ENCODE assay signal across 9 mouse cellular contexts in genomic region chr8:85023846-85024245, GRCm38 (mm10). TPM values are rescaled to one million over a fixed set of nuclear protein-coding genes. Genes with fewer than 3 reads are reported as not detected.
DNase-seq lines count a peak whose midpoint lies in the region; ATAC-seq and TF ChIP-seq lines count a peak whose summit lies in the region.
"Had no signal": no experiment of that assay in that cellular context is flagged by ENCODE, and none has a peak within 500 bp of the region (broad histone marks: within the 10 kb centered on the region; RNA-seq: fewer than 3 reads in every experiment).

No protein-coding gene starts in this region.

- H3K36me3 ChIP-seq in embryonic facial prominence, embryonic 15.5 days, result peaks cover 42% of the 10 kb centered on the region
- H3K36me3 ChIP-seq in intestine, postnatal 0 days (ENCODE audit: control insufficient read depth, insufficient read depth), result peaks cover 40% of the 10 kb centered on the region
- peaks cover 50% of the 10 kb centered on the region for H3K36me3 ChIP-seq in neural tube, embryonic 12.5 days

- no peak for TF ChIP-seq CTCF in layer of hippocampus, adult 2 months (conservative IDR thresholded peaks at IDR 0.05)
- no peak for TF ChIP-seq CTCF in intestine, postnatal 0 days (IDR thresholded peaks at IDR 0.05; ENCODE audit: low read depth)

- no peak for DNase-seq in layer of hippocampus, adult 2 months (ENCODE audit: low spot score in 2 of 2)
- no peak for DNase-seq in layer of hippocampus, adult 8-10 months (ENCODE audit: low spot score in 2 of 2)
- no peak for DNase-seq in layer of hippocampus, postnatal 14 days (ENCODE audit: low spot score in 2 of 2)
- DNase-seq in lung, postnatal 36 days, result no peak
- no peak for DNase-seq in embryo, embryonic 11 days
- DNase-seq: right cerebral cortex, postnatal 14 days had no signal

- H3K27me3 ChIP-seq in embryonic facial prominence, embryonic 15.5 days, result no peaks in the 10 kb centered on the region
- no peaks in the 10 kb centered on the region for H3K27me3 ChIP-seq in intestine, postnatal 0 days (replicated peaks; ENCODE audit: control insufficient read depth, insufficient read depth, low read length)
- H3K27me3 ChIP-seq in neural tube, embryonic 12.5 days (replicated peaks), result no peaks in the 10 kb centered on the region

- 91% methylated on average over 3 of the region's 3 CpGs for WGBS in embryonic facial prominence, embryonic 15.5 days
- WGBS in intestine, postnatal 0 days, result 94% methylated on average over 3 of the region's 3 CpGs
- WGBS in neural tube, embryonic 12.5 days, result 90% methylated on average over 3 of the region's 3 CpGs

- H3K27ac ChIP-seq in layer of hippocampus, adult 2 months, result no peak overlapping the region
- H3K27ac ChIP-seq in embryonic facial prominence, embryonic 15.5 days (replicated peaks), result no peak overlapping the region
- no peak overlapping the region for H3K27ac ChIP-seq in intestine, postnatal 0 days (ENCODE audit: low read depth, low read length)
- no peak overlapping the region for H3K27ac ChIP-seq in neural tube, embryonic 12.5 days

- H3K4me1 ChIP-seq in embryonic facial prominence, embryonic 15.5 days, result peaks cover 30% of the 10 kb centered on the region
- 0 out of 2 replicates have a peak, but pooled peaks cover 5% of the 10 kb centered on the region for H3K4me1 ChIP-seq in intestine, postnatal 0 days (replicated peaks; ENCODE audit: control insufficient read depth, insufficient read depth, low read length)
- peaks cover 34% of the 10 kb centered on the region for H3K4me1 ChIP-seq in neural tube, embryonic 12.5 days

- H3K4me3 ChIP-seq in layer of hippocampus, adult 2 months, result peak overlapping the region; percentile 98
- H3K4me3 ChIP-seq in embryonic facial prominence, embryonic 15.5 days (replicated peaks), result peak overlapping the region; percentile 98
- no peak overlapping the region; the same call in 1 of the 2 replicates for H3K4me3 ChIP-seq in intestine, postnatal 0 days (ENCODE audit: low read depth, low read length)
- 0 out of 2 replicates have a peak overlapping the region, but pooled peaks have one; percentile 76 for H3K4me3 ChIP-seq in neural tube, embryonic 12.5 days

- H3K9me3 ChIP-seq in embryonic facial prominence, embryonic 15.5 days (replicated peaks), result no peaks in the 10 kb centered on the region
- H3K9me3 ChIP-seq in intestine, postnatal 0 days (ENCODE audit: control insufficient read depth), result no peaks in the 10 kb centered on the region
- H3K9me3 ChIP-seq in neural tube, embryonic 12.5 days, result no peaks in the 10 kb centered on the region

- no peak for ATAC-seq in embryonic facial prominence, embryonic 15.5 days (ENCODE audit: insufficient number of reproducible peaks, low FRiP score, low TSS enrichment, low read depth)
- ATAC-seq in intestine, postnatal 0 days, result no peak
- no peak for ATAC-seq in neural tube, embryonic 12.5 days (ENCODE audit: low FRiP score, low read depth)

- H3K9ac ChIP-seq in embryonic facial prominence, embryonic 15.5 days, result no peak overlapping the region
- H3K9ac ChIP-seq in intestine, postnatal 0 days (ENCODE audit: low read depth, low read length), result no peak overlapping the region
- no peak overlapping the region for H3K9ac ChIP-seq in neural tube, embryonic 12.5 days

- peak overlapping the region; percentile 88; the same call in 1 of the 2 replicates for H3K4me2 ChIP-seq in embryonic facial prominence, embryonic 15.5 days (replicated peaks)
- H3K4me2 ChIP-seq in intestine, postnatal 0 days (replicated peaks; ENCODE audit: low read depth), result peak overlapping the region; percentile 91; the same call in 1 of the 2 replicates
- peak overlapping the region; percentile 98 for H3K4me2 ChIP-seq in neural tube, embryonic 12.5 days (replicated peaks)

RNA-seq across cellular contexts. Expression of gene Asna1, which starts 1.2 kb away (rescaled TPM):
- total RNA-seq in layer of hippocampus, adult 2 months (2021), result 100 to 1,000 TPM; 119 to 122 TPM
- 100 to 1,000 TPM; 118 to 124 (median 122) TPM for total RNA-seq in layer of hippocampus, adult 8-10 months (2022)
- polyA plus RNA-seq in embryonic facial prominence, embryonic 15.5 days (2015; fragmentation: Nextera tagmentation; extraction: Ambion mirVana), result 117 and 119 TPM in 2 replicates
- 98.4 and 105 TPM in 2 replicates for polyA plus RNA-seq in intestine, postnatal 0 days (2015; fragmentation: Nextera tagmentation; extraction: Ambion mirVana)
- 144 and 150 TPM in 2 replicates for polyA plus RNA-seq in neural tube, embryonic 12.5 days (2016; fragmentation: Nextera tagmentation; extraction: Ambion mirVana)
- 100 to 1,000 TPM; 108 to 115 TPM for total RNA-seq in layer of hippocampus, postnatal 14 days (2021)

RNA-seq across cellular contexts. Expression of gene Trir, which starts 2.8 kb away (rescaled TPM):
- 100 to 1,000 TPM; 125 to 136 TPM for total RNA-seq in layer of hippocampus, adult 2 months (2021)
- 100 to 1,000 TPM; 105 to 121 (median 116) TPM for total RNA-seq in layer of hippocampus, adult 8-10 months (2022)
- polyA plus RNA-seq in embryonic facial prominence, embryonic 15.5 days (2015; fragmentation: Nextera tagmentation; extraction: Ambion mirVana), result 114 and 117 TPM in 2 replicates
- 121 and 122 TPM in 2 replicates for polyA plus RNA-seq in intestine, postnatal 0 days (2015; fragmentation: Nextera tagmentation; extraction: Ambion mirVana)
- polyA plus RNA-seq in neural tube, embryonic 12.5 days (2016; fragmentation: Nextera tagmentation; extraction: Ambion mirVana), result 180 and 189 TPM in 2 replicates
- 100 to 1,000 TPM; 136 to 150 TPM for total RNA-seq in layer of hippocampus, postnatal 14 days (2021)

RNA-seq across cellular contexts. Expression of gene Best2, which starts 9.5 kb away (rescaled TPM):
- not detected for total RNA-seq in layer of hippocampus, adult 2 months (2021)
- not detected for total RNA-seq in layer of hippocampus, adult 8-10 months (2022)
- polyA plus RNA-seq in embryonic facial prominence, embryonic 15.5 days (2015; fragmentation: Nextera tagmentation; extraction: Ambion mirVana), result 0.93 and 2.0 TPM in 2 replicates
- 0.66 TPM in 1 of 2 replicates, not detected in the other for polyA plus RNA-seq in intestine, postnatal 0 days (2015; fragmentation: Nextera tagmentation; extraction: Ambion mirVana)
- polyA plus RNA-seq in neural tube, embryonic 12.5 days (2016; fragmentation: Nextera tagmentation; extraction: Ambion mirVana), result not detected in 2 replicates
- not detected for total RNA-seq in layer of hippocampus, postnatal 14 days (2021)

RNA-seq across cellular contexts. Expression of gene Tnpo2, which starts 12.9 kb away (rescaled TPM):
- total RNA-seq in layer of hippocampus, adult 2 months (2021), result 100 to 1,000 TPM; 170 to 175 TPM
- total RNA-seq in layer of hippocampus, adult 8-10 months (2022), result 100 to 1,000 TPM; 146 to 188 (median 162) TPM
- 31.4 and 32.9 TPM in 2 replicates for polyA plus RNA-seq in embryonic facial prominence, embryonic 15.5 days (2015; fragmentation: Nextera tagmentation; extraction: Ambion mirVana)
- polyA plus RNA-seq in intestine, postnatal 0 days (2015; fragmentation: Nextera tagmentation; extraction: Ambion mirVana), result 9.8 and 10.9 TPM in 2 replicates
- polyA plus RNA-seq in neural tube, embryonic 12.5 days (2016; fragmentation: Nextera tagmentation; extraction: Ambion mirVana), result 39.2 and 40.4 TPM in 2 replicates
- total RNA-seq in layer of hippocampus, postnatal 14 days (2021), result 100 to 1,000 TPM; 150 to 152 TPM

RNA-seq across cellular contexts. Expression of gene Hook2, which starts 33.4 kb away (rescaled TPM):
- 1 to 10 TPM; 9.2 to 10.0 TPM for total RNA-seq in layer of hippocampus, adult 2 months (2021)
- 10 to 100 TPM; 10.9 to 11.6 (median 11.3) TPM for total RNA-seq in layer of hippocampus, adult 8-10 months (2022)
- polyA plus RNA-seq in embryonic facial prominence, embryonic 15.5 days (2015; fragmentation: Nextera tagmentation; extraction: Ambion mirVana), result 27.2 and 30.6 TPM in 2 replicates
- 68.6 and 75.4 TPM in 2 replicates for polyA plus RNA-seq in intestine, postnatal 0 days (2015; fragmentation: Nextera tagmentation; extraction: Ambion mirVana)
- 17.6 and 18.2 TPM in 2 replicates for polyA plus RNA-seq in neural tube, embryonic 12.5 days (2016; fragmentation: Nextera tagmentation; extraction: Ambion mirVana)
- 1 to 10 TPM; 7.6 to 9.0 TPM for total RNA-seq in layer of hippocampus, postnatal 14 days (2021)
